Mouse (Mus musculus): ENCODE results near the gene Wsb1. TPM values are rescaled to one million over a fixed set of nuclear protein-coding genes. Genes with fewer than 3 reads are reported as not detected.
A peak's percentile ranks its signal among the peaks of the same experiment; 100 is the strongest.

The Wsb1 gene
- polyA plus RNA-seq, 1 experiment, result 47.5 TPM

- Histone ChIP-seq H3K27ac (ENCODE audit: insufficient read depth, low read depth, low read length) (no peak overlapping the region), H3K27me3 (ENCODE audit: control insufficient read depth, insufficient read depth, low read length) (no peaks in the 10 kb centered on the region), H3K4me3 (ENCODE audit: low read depth, low read length) (no peak overlapping the region), H3K36me3 (ENCODE audit: control insufficient read depth, insufficient read depth, low read length) (no peaks in the 10 kb centered on the region), H3K4me1 (ENCODE audit: control insufficient read depth, insufficient read depth, insufficient read length, low read length) (peaks cover 3% of the 10 kb centered on the region)
- WGBS, result 74% methylated on average over 7 of the region's 7 CpGs
- TF ChIP-seq POLR2A (IDR thresholded peaks at IDR 0.05; ENCODE audit: low read depth, low read length) (no peak), CTCF (IDR thresholded peaks at IDR 0.05; ENCODE audit: extremely low read depth, insufficient read length, insufficient replicate concordance, low read depth, low read length) (no peak)
Observed at GRCm38 (mm10) chr11:79200502-79200901, 54.0 kb downstream of the Wsb1 start.

GRCm38 (mm10) chr11:79198562-79198961 is 55.9 kb downstream of the Wsb1 start:
- H3K4me3 ChIP-seq (ENCODE audit: low read depth, low read length), result no peak overlapping the region
- 83% methylated on average over 4 of the region's 4 CpGs for WGBS
- no peaks in the 10 kb centered on the region for H3K36me3 ChIP-seq (ENCODE audit: control insufficient read depth, insufficient read depth, low read length)
- H3K27ac ChIP-seq (ENCODE audit: insufficient read depth, low read depth, low read length), result no peak overlapping the region
- H3K4me1 ChIP-seq (ENCODE audit: control insufficient read depth, insufficient read depth, insufficient read length, low read length), result peaks cover 3% of the 10 kb centered on the region
- H3K27me3 ChIP-seq (ENCODE audit: control insufficient read depth, insufficient read depth, low read length), result no peaks in the 10 kb centered on the region
- no peak for TF ChIP-seq CTCF (IDR thresholded peaks at IDR 0.05; ENCODE audit: extremely low read depth, insufficient read length, insufficient replicate concordance, low read depth, low read length)
- TF ChIP-seq POLR2A (IDR thresholded peaks at IDR 0.05; ENCODE audit: low read depth, low read length), result no peak

DNA sequence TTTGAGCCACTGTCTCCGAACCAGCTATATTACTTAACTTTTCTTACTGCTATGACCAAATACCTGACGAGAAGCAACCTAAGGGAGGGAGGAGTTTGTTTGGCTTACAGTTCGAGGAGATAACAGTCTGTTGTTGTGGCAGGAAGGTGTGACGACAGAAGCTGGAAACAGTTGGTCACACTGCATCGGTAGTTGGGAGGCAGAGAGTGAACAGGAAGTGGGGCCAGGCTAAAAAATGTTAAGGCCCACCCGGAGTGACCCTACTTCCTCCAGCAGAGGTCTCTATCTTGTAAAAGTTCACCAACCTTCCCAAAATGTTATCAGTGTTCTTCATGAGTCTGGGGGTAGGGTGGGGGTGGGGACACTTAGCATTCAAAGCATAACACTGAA is 56.6 kb downstream of the Wsb1 start:
- H3K27me3 ChIP-seq (ENCODE audit: control insufficient read depth, insufficient read depth, low read length), result no peaks in the 10 kb centered on the region
- no peak overlapping the region for H3K4me3 ChIP-seq (ENCODE audit: low read depth, low read length)
- TF ChIP-seq POLR2A (IDR thresholded peaks at IDR 0.05; ENCODE audit: low read depth, low read length), result no peak
- TF ChIP-seq CTCF (IDR thresholded peaks at IDR 0.05; ENCODE audit: extremely low read depth, insufficient read length, insufficient replicate concordance, low read depth, low read length), result no peak
- peaks cover 3% of the 10 kb centered on the region for H3K4me1 ChIP-seq (ENCODE audit: control insufficient read depth, insufficient read depth, insufficient read length, low read length)
- no peak overlapping the region for H3K27ac ChIP-seq (ENCODE audit: insufficient read depth, low read depth, low read length)
- H3K36me3 ChIP-seq (ENCODE audit: control insufficient read depth, insufficient read depth, low read length), result no peaks in the 10 kb centered on the region
- WGBS, result 76% methylated on average over 6 of the region's 6 CpGs

DNA sequence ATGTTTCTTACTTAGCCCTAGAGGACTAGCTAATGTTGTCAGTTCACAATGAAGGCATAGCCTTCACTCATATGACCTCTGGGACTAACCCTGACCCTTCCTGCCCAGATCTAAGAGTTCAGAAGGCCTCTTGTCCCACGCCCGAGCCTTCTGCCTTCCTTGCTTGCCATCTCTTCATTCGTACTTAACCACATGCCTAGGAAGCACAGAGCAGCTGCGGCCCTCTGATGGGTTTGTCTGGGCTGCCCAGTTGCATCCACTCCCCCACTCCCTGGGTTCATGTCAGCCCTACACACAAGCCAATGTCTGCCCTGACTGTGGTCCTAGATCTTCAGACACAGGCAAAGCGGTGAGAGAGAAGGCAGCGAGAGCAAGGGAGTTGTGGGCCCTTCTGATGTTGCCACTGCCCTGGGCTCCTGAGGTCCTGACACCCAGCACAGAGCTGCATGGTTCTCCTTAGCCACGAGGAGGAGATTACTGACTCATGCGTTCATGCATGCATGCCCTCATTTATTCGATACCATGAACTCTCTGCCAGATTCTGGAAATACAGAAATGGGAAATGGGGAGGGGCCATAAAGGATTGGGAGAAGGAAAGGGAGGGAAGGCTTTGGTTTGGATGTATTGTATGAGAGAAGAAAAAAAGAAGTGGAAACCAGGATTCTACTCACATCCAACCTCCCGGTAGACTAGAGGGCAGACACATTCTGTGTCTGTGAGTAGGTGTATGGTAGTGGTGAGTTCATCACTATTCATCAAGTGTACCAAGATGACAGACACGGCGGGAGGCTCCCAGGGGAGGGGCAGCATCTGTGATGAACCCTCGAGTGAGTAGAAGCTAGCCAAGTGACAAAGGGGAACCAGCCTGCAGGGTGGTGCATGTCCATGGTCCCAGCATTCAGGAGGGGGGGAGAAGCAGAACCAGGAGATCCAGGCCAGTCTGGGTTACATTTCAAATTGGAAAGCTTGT is 57.3 kb downstream of the Wsb1 start:
- no peak overlapping the region for H3K27ac ChIP-seq (ENCODE audit: insufficient read depth, low read depth, low read length)
- no peaks in the 10 kb centered on the region for H3K27me3 ChIP-seq (ENCODE audit: control insufficient read depth, insufficient read depth, low read length)
- TF ChIP-seq CTCF (IDR thresholded peaks at IDR 0.05; ENCODE audit: extremely low read depth, insufficient read length, insufficient replicate concordance, low read depth, low read length) (no peak), POLR2A (IDR thresholded peaks at IDR 0.05; ENCODE audit: low read depth, low read length) (no peak)
- H3K4me3 ChIP-seq (ENCODE audit: low read depth, low read length), result no peak overlapping the region
- 79% methylated on average over 13 of the region's 13 CpGs for WGBS
- no peaks in the 10 kb centered on the region for H3K36me3 ChIP-seq (ENCODE audit: control insufficient read depth, insufficient read depth, low read length)
- H3K4me1 ChIP-seq (ENCODE audit: control insufficient read depth, insufficient read depth, insufficient read length, low read length), result peaks cover 3% of the 10 kb centered on the region

DNA sequence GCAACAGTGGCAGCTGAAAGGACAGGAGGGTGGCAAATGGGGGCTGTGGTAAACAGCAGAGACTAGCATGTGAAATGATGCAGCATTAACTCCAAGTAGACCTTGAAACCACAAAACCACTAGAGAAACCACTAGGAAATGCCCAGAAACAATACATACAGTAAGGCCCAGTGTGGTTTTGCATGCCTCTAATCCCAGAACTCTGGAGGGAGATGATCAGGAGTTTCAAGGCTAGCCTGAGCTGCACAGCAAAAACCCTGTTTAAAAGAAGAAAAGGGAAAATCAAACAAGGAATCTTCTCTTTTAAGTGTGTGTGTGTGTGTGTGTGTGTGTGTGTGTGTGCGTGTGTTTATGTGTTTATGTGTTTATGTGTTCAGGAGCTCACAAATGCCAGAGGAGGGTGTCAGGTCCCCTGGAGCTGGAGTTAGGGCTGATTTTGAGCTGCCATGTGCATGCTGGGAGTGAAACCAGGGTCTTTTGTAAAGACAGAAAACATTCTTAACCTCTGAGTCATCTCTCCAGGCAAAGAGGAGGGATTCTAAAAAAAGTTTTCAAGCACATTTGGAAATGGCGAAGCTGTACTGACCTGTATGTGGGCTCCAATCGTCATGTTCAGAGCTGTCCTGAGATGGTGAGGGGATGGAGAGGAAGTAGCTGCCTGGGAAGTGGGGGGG is 58.1 kb downstream of the Wsb1 start:
- WGBS, result 77% methylated on average over 3 of the region's 3 CpGs
- no peak overlapping the region for H3K27ac ChIP-seq (ENCODE audit: insufficient read depth, low read depth, low read length)
- H3K4me1 ChIP-seq (ENCODE audit: control insufficient read depth, insufficient read depth, insufficient read length, low read length), result peaks cover 3% of the 10 kb centered on the region
- no peaks in the 10 kb centered on the region for H3K36me3 ChIP-seq (ENCODE audit: control insufficient read depth, insufficient read depth, low read length)
- TF ChIP-seq CTCF (IDR thresholded peaks at IDR 0.05; ENCODE audit: extremely low read depth, insufficient read length, insufficient replicate concordance, low read depth, low read length), result no peak
- no peak for TF ChIP-seq POLR2A (IDR thresholded peaks at IDR 0.05; ENCODE audit: low read depth, low read length)
- no peak overlapping the region for H3K4me3 ChIP-seq (ENCODE audit: low read depth, low read length)
- no peaks in the 10 kb centered on the region for H3K27me3 ChIP-seq (ENCODE audit: control insufficient read depth, insufficient read depth, low read length)

DNA sequence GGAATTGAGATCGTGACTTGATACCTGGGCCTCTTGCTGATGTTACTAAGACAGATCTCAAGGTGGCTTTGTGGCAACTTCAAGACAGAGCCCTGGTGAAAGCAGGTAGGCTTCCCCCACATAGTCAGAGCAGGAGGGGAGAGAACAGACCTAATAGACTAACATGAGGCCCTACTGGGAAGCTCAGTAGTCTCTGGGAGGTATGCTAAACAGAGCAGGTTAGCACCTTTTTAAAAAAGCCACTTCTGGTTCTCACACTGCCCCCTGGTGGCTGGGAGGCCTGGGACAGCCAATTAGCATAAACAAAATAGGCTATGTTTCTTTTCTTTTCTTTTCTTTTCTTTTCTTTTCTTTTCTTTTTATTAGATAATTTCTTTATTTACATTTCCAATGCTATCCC is 62.3 kb downstream of the Wsb1 start:
- TF ChIP-seq CTCF (IDR thresholded peaks at IDR 0.05; ENCODE audit: extremely low read depth, insufficient read length, insufficient replicate concordance, low read depth, low read length) (peak; percentile 75; the same call in 1 of the 2 replicates), POLR2A (IDR thresholded peaks at IDR 0.05; ENCODE audit: low read depth, low read length) (no peak)
- Histone ChIP-seq H3K4me3 (ENCODE audit: low read depth, low read length) (no peak overlapping the region), H3K4me1 (ENCODE audit: control insufficient read depth, insufficient read depth, insufficient read length, low read length) (peaks cover 12% of the 10 kb centered on the region), H3K27me3 (ENCODE audit: control insufficient read depth, insufficient read depth, low read length) (no peaks in the 10 kb centered on the region), H3K27ac (ENCODE audit: insufficient read depth, low read depth, low read length) (no peak overlapping the region), H3K36me3 (ENCODE audit: control insufficient read depth, insufficient read depth, low read length) (no peaks in the 10 kb centered on the region)
- 81% methylated on average over 1 of the region's 1 CpGs for WGBS

DNA sequence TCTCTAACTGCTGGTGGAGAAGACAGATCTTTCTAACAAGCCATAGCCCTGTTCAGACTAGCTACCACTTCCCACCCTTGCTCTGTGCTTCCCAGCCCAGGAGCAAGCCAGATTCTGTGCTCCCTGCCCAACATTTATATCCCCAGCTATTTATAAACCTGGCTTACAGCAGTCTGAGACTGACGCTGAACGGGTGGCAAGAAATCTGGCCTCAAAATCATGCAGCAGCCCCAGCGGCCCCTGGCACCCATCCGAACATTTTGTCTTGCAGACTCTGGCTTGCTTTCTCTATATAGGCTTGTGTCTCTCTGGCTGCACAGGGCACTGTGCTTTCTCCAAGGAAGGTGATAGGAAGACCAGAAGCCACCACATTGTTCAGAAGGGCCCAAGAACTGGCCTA is 63.3 kb downstream of the Wsb1 start:
- H3K27ac ChIP-seq (ENCODE audit: insufficient read depth, low read depth, low read length), result no peak overlapping the region
- H3K4me1 ChIP-seq (ENCODE audit: control insufficient read depth, insufficient read depth, insufficient read length, low read length), result peaks cover 9% of the 10 kb centered on the region; the same call in 1 of the 2 replicates
- no peak for TF ChIP-seq POLR2A (IDR thresholded peaks at IDR 0.05; ENCODE audit: low read depth, low read length)
- no peak for TF ChIP-seq CTCF (IDR thresholded peaks at IDR 0.05; ENCODE audit: extremely low read depth, insufficient read length, insufficient replicate concordance, low read depth, low read length)
- H3K4me3 ChIP-seq (ENCODE audit: low read depth, low read length), result no peak overlapping the region
- no peaks in the 10 kb centered on the region for H3K36me3 ChIP-seq (ENCODE audit: control insufficient read depth, insufficient read depth, low read length)
- H3K27me3 ChIP-seq (ENCODE audit: control insufficient read depth, insufficient read depth, low read length), result no peaks in the 10 kb centered on the region
- WGBS, result 84% methylated on average over 4 of the region's 4 CpGs
